Mouse (Mus musculus) adrenal gland, adult (tissue): Measurements from ENCODE around the gene Mtor.
A peak's percentile ranks its signal among the peaks of the same experiment; 100 is the strongest.

Experiments
- DNase-seq, 2 experiments: peaks; one replicate each; pipeline ENCODE4 v3.0.0; 2022 to 2023; ENCODE audit warnings: low spot score in 1 of 2; ENCODE audit not compliant: inconsistent age in 2 of 2

The Mtor gene

GRCm38 (mm10) chr4:148590421-148591170 lies 142.2 kb downstream of the Mtor start:
- no peak for DNase-seq

- DNase-seq = peak; percentile 98
Observed at GRCm38 (mm10) chr4:148591171-148591630, 142.8 kb downstream of the Mtor start, which contains the start of gene Srm. TSS of gene Srm (plus strand) at chr4:148591503.

GRCm38 (mm10) chr4:148591637-148592380 lies 143.4 kb downstream of the Mtor start:
- DNase-seq = peak in 1 of 2 experiments; percentile 62

GRCm38 (mm10) chr4:148593996-148594395 lies 145.6 kb downstream of the Mtor start:
- DNase-seq = no peak

GRCm38 (mm10) chr4:148595916-148596315 lies 147.5 kb downstream of the Mtor start:
- DNase-seq = peak in 1 of 2 experiments; percentile 64

- DNase-seq = no peak
Observed at GRCm38 (mm10) chr4:148596731-148597130, 148.3 kb downstream of the Mtor start.

GRCm38 (mm10) chr4:148598826-148599225 lies 150.4 kb downstream of the Mtor start:
- no peak for DNase-seq

GRCm38 (mm10) chr4:148600316-148600715 lies 151.9 kb downstream of the Mtor start:
- no peak for DNase-seq

- DNase-seq = no peak
Observed at GRCm38 (mm10) chr4:148601871-148602270, 153.5 kb downstream of the Mtor start.

- no peak for DNase-seq
Observed at GRCm38 (mm10) chr4:148602357-148603120, 154.1 kb downstream of the Mtor start, which contains the start of gene Masp2. TSS of gene Masp2 (plus strand) at chr4:148602554.

GRCm38 (mm10) chr4:148603376-148604139 lies 155.1 kb downstream of the Mtor start:
- DNase-seq = peak in 1 of 2 experiments; percentile 77

- DNase-seq = peak in 1 of 2 experiments; percentile 57
Observed at GRCm38 (mm10) chr4:148604141-148604540, 155.7 kb downstream of the Mtor start.

GRCm38 (mm10) chr4:148604541-148605165 lies 156.2 kb downstream of the Mtor start:
- peak; percentile 65 to 87 for DNase-seq
